Mouse (Mus musculus) erythroblast, embryonic 14.5 days (primary cell): Measurements from ENCODE around the gene Tctn3.

ENCODE experiments used
- GATA1 ChIP-seq: IDR thresholded peaks from 2 replicates; pipeline ENCODE4 v1.6.1; 2012; ENCODE audit warnings: low read length, inconsistent platforms, mixed read lengths
- TAL1 ChIP-seq: IDR thresholded peaks from 3 replicates; pipeline ENCODE4 v1.6.1; 2012; ENCODE audit warnings: low read length, inconsistent platforms, mixed read lengths

GRCm38 (mm10) chr19:40658935-40659334, 46.9 kb upstream of the Tctn3 start:
- TF ChIP-seq GATA1, result no peak
- TF ChIP-seq TAL1, result no peak
